Mouse (Mus musculus) embryonic facial prominence, embryonic 14.5 days (tissue): ENCODE data around the gene Rarb. TPM values are rescaled to one million over a fixed set of nuclear protein-coding genes. Genes with fewer than 3 reads are reported as not detected.

Experiments used
- ATAC-seq: fragments of 200-750 bp; cut with Nextera tagmentation; 2 replicates; pipeline ENCODE4 v1.8.0; 2017; ENCODE audit warnings: low read depth, moderate number of reproducible peaks, moderate TSS enrichment
- DNase-seq: peaks from one replicate; pipeline ENCODE4 v3.0.0-alpha.2; 2015; ENCODE audit warnings: low spot score
- H3K27ac ChIP-seq: fragments of 300-500 bp; sonication (generic); replicated peaks from 2 replicates; pipeline ENCODE4 v1.5.1; 2014; ENCODE audit warnings: low read depth, mild to moderate bottlenecking, low read length, moderate library complexity
- H3K27me3 ChIP-seq: fragments of 300-500 bp; sonication (generic); replicated peaks from 2 replicates; pipeline ENCODE4 v1.6.1; 2014; ENCODE audit warnings: low read length; ENCODE audit not compliant: control insufficient read depth, insufficient read depth
- H3K36me3 ChIP-seq: fragments of 300-500 bp; sonication (generic); 2 replicates; pipeline ENCODE4 v1.6.1; 2014; ENCODE audit warnings: low read length, mixed read lengths; ENCODE audit not compliant: control insufficient read depth, insufficient read depth
- H3K4me1 ChIP-seq: fragments of 300-500 bp; sonication (generic); 2 replicates; pipeline ENCODE4 v1.6.1; 2014; ENCODE audit warnings: antibody characterized with exemption, low read length; ENCODE audit not compliant: control insufficient read depth, insufficient read depth
- H3K4me2 ChIP-seq: fragments of 300-500 bp; sonication (generic); 2 replicates; pipeline ENCODE4 v1.6.1; 2014; ENCODE audit warnings: low read depth, mild to moderate bottlenecking, low read length, moderate library complexity, mixed read lengths
- H3K4me3 ChIP-seq: fragments of 300-500 bp; sonication (generic); 2 replicates; pipeline ENCODE4 v1.5.1; 2014; ENCODE audit warnings: low read depth, mild to moderate bottlenecking, low read length
- H3K9ac ChIP-seq: fragments of 300-500 bp; sonication (generic); 2 replicates; pipeline ENCODE4 v1.6.1; 2014; ENCODE audit warnings: low read depth, mild to moderate bottlenecking, low read length, moderate library complexity, mixed read lengths
- H3K9me3 ChIP-seq: fragments of 300-500 bp; sonication (generic); 2 replicates; pipeline ENCODE4 v1.6.1; 2016; ENCODE audit warnings: low read length; ENCODE audit not compliant: control insufficient read depth
- whole genome bisulfite sequencing: fragments of 180-500 bp; shearing (Covaris S2); extraction: QIAGEN DNeasy Blood & Tissue Kit; methylation state at CpG from one replicate; pipeline ENCODE4 v1.1.7; 2014; 5-methylcytosine and 5-hydroxymethylcytosine counted together
- polyA plus RNA-seq: library from polyadenylated mRNA; unstranded; fragments of >200 nt; fragmentation: Nextera tagmentation; extraction: Ambion mirVana; gene quantifications from 2 replicates; pipeline ENCODE4 v1.2.1, GENCODE M21; 2014

Gene Rarb
- polyA plus RNA-seq, 1 experiment from 2014 or later, result 15.8 TPM

DNA sequence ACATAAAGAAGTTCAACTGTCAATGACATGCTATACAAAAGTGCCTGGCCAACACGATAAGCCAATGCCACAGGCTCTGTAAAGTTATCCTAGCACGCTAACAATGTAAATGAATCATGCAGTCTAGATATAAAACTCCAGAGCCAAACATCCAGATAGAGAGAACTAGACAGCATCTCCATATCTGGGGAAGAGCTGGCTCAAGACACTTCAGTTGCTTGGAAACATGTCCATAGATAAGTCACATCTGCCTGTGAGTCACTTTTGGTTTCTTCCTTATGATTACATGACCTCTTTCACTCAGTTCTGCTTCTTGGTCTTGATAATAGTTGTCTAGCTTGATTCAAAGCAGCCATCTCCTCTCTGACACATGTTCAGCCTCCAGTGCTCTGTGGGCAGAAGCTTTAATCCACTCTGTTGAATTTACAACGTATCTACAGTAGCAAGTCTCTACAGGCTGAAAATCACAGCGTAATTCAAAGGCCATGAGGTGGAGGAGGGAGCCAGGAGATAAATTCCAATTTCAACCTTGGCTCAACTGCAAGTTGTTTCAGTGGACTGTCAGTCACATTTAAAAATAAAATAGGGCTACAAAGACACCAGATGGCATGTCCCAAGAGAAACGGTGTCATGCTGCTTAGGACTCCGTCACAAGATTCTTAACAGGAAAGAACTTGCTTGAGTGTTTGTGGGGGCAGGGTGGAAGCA, 271.3 kb downstream of the Rarb start:
- no peak overlapping the region for H3K9ac ChIP-seq
- WGBS, result 66% methylated on average over 6 of the region's 6 CpGs
- no peak overlapping the region for H3K4me2 ChIP-seq
- DNase-seq (no peak), ATAC-seq (no peak)
- no peak overlapping the region for H3K4me3 ChIP-seq
- H3K9me3 ChIP-seq, result no peaks in the 10 kb centered on the region
- no peaks in the 10 kb centered on the region for H3K27me3 ChIP-seq
- peaks cover 4% of the 10 kb centered on the region; the same call in 1 of the 2 replicates for H3K4me1 ChIP-seq
- H3K27ac ChIP-seq, result no peak overlapping the region
- no peaks in the 10 kb centered on the region for H3K36me3 ChIP-seq

DNA sequence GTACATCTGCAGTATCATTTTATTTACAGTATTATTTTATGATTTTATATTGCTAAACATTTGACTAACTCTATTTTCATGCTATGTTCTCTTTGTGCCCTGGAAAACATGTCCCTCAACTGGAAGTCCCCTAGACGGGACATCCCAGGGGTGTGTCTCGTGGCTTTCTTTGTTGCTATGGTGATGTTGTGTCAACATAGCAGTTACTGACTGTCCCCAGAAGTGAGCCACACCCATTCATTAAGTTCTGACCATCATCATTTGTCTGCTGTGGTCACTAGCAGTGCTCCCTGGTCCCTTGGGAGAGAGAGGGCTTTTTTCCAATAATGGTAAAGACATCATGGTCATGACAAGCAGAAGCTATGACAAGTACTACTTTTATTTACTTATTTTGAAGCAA, 274.0 kb downstream of the Rarb start:
- no peak overlapping the region for H3K4me2 ChIP-seq
- DNase-seq (no peak), ATAC-seq (no peak)
- H3K36me3 ChIP-seq, result no peaks in the 10 kb centered on the region
- WGBS, result 76% methylated on average over 2 of the region's 2 CpGs
- H3K27me3 ChIP-seq, result no peaks in the 10 kb centered on the region
- no peak overlapping the region for H3K4me3 ChIP-seq
- H3K9ac ChIP-seq, result no peak overlapping the region
- no peak overlapping the region for H3K27ac ChIP-seq
- no peaks in the 10 kb centered on the region; the same call in 1 of the 2 replicates for H3K4me1 ChIP-seq
- no peaks in the 10 kb centered on the region for H3K9me3 ChIP-seq

GRCm38 (mm10) chr14:16541641-16542040, 277.3 kb downstream of the Rarb start:
- Histone ChIP-seq H3K36me3 (no peaks in the 10 kb centered on the region), H3K4me1 (no peaks in the 10 kb centered on the region), H3K9me3 (no peaks in the 10 kb centered on the region), H3K27me3 (no peaks in the 10 kb centered on the region), H3K9ac (no peak overlapping the region), H3K27ac (no peak overlapping the region), H3K4me3 (no peak overlapping the region), H3K4me2 (no peak overlapping the region)
- no peak for DNase-seq
- no peak for ATAC-seq
- 78% methylated on average over 1 of the region's 1 CpGs for WGBS

DNA sequence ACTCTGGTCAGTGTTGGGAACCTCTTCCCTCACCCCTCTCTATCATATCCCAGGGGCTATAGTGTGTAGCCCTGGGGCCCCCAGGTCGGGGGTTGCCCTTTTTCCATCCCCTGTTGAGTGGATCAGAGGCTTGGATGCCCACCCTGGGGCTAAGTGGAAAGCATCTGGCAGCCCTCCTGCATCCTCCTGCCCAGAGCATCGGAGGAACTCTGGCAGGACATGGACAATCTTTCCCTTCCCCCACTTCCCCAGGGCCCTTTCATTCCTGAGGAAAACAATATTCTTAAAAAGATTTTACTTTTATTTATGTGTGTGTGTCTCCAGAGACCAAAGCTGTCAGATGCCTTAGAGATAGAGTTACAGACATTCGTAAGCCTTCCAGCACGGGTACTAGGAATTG, 281.5 kb downstream of the Rarb start:
- no peak for ATAC-seq
- H3K9ac ChIP-seq, result no peak overlapping the region
- H3K4me3 ChIP-seq, result no peak overlapping the region
- WGBS, result 21% methylated on average over 4 of the region's 4 CpGs
- no peaks in the 10 kb centered on the region for H3K9me3 ChIP-seq
- no peaks in the 10 kb centered on the region for H3K4me1 ChIP-seq
- no peak overlapping the region for H3K4me2 ChIP-seq
- H3K27me3 ChIP-seq, result no peaks in the 10 kb centered on the region
- H3K27ac ChIP-seq, result no peak overlapping the region
- H3K36me3 ChIP-seq, result peaks cover 2% of the 10 kb centered on the region; the same call in 1 of the 2 replicates
- no peak for DNase-seq

DNA sequence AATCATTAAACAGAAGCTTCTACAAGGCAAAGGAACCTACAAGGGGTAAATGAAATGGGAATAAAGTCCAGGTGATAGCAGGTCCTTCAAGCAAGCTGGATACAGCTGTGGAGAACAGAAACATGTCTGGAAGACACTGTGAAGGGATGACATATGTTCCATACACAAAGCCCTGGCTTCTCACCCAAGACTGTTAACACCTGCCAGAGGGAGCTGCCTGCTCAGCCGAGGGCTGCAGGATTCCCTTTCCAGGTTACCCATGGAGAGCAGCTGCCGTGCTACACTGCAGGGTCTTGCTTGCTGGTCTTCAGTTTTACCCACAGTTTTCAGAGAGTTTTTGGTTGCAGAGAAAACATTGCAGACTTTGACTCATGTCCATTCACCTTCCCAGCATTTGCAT, 290.3 kb downstream of the Rarb start:
- ATAC-seq (no peak), DNase-seq (no peak)
- H3K27me3 ChIP-seq, result no peaks in the 10 kb centered on the region
- H3K4me2 ChIP-seq, result no peak overlapping the region
- H3K27ac ChIP-seq, result no peak overlapping the region
- no peak overlapping the region for H3K9ac ChIP-seq
- WGBS, result 52% methylated on average over 2 of the region's 2 CpGs
- no peaks in the 10 kb centered on the region for H3K9me3 ChIP-seq
- H3K4me3 ChIP-seq, result no peak overlapping the region
- no peaks in the 10 kb centered on the region for H3K4me1 ChIP-seq
- peaks cover 2% of the 10 kb centered on the region; the same call in 1 of the 2 replicates for H3K36me3 ChIP-seq

- no peaks in the 10 kb centered on the region for H3K27me3 ChIP-seq
- WGBS, result 93% methylated on average over 3 of the region's 3 CpGs
- no peak for ATAC-seq
- no peak overlapping the region for H3K4me2 ChIP-seq
- H3K9me3 ChIP-seq, result no peaks in the 10 kb centered on the region
- no peak for DNase-seq
- no peak overlapping the region for H3K27ac ChIP-seq
- no peaks in the 10 kb centered on the region for H3K36me3 ChIP-seq
- H3K9ac ChIP-seq, result no peak overlapping the region
- H3K4me1 ChIP-seq, result no peaks in the 10 kb centered on the region
- no peak overlapping the region for H3K4me3 ChIP-seq
Observed at GRCm38 (mm10) chr14:16526120-16526519, 292.8 kb downstream of the Rarb start.

DNA sequence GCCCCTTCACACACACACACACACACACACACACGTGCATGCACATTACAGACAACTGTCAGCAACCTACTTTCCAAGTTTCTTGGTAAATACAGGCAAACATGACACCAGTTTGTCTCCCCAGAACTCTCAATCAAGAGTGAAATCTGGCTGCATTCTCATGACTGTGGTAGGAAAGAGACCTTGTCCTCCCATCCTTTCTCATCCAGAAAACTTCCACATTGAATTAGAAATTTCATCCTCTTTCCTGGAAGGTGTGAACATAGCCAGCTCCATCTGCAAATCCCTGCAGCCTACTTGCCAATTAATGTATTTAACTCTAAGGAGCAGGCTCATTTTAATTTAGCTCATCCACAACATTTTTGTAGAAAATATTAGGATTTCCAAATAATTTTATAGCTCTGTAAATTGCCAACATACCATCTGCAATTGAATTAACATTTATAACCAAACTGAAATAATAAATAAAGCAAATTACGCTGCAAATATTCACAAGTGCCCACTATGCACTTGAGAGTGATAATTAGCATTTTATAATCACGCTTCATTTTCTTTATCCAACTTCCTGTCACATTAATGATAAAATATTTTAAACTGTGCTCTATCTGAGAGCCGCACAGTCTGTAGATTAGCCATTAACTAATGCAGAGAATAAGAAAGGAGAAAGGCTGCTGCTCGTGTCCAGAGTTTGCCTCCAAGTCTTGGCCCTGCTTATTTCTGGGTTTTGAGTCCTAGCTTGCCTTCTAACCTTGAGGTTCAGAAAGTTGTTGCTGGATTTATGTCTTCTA, 293.6 kb downstream of the Rarb start:
- Histone ChIP-seq H3K4me2 (no peak overlapping the region), H3K27ac (no peak overlapping the region), H3K4me1 (no peaks in the 10 kb centered on the region), H3K9ac (no peak overlapping the region), H3K36me3 (no peaks in the 10 kb centered on the region), H3K4me3 (no peak overlapping the region), H3K27me3 (no peaks in the 10 kb centered on the region), H3K9me3 (no peaks in the 10 kb centered on the region)
- WGBS, result 88% methylated on average over 5 of the region's 5 CpGs
- DNase-seq (no peak), ATAC-seq (no peak)

DNA sequence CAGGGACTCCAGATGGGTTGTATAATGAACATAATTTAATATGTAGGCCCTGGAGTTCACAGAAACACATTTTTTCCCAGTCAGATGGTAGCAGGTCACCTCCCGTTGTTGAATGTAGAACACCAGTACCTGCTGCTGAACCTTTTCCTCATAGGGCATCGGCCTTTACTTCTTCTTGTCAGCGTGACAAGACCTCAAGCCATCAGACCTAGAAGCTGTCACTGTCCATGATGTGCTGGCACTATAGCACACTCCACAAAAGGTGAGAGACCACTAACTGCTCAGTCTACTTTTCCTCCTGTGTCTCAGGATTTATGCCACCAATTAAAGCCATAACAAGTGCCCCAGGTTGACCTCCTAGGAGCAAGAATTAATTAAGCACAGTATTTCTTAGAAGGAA, 296.1 kb downstream of the Rarb start:
- Histone ChIP-seq H3K9me3 (no peaks in the 10 kb centered on the region), H3K27me3 (no peaks in the 10 kb centered on the region), H3K4me1 (no peaks in the 10 kb centered on the region), H3K9ac (no peak overlapping the region), H3K4me2 (no peak overlapping the region), H3K27ac (no peak overlapping the region), H3K36me3 (no peaks in the 10 kb centered on the region), H3K4me3 (no peak overlapping the region)
- WGBS, result 66% methylated on average over 3 of the region's 3 CpGs
- DNase-seq, result no peak
- ATAC-seq, result no peak
